In genomic region chr10:17946799-17947174, GRCm38 (mm10) we compare ENCODE assay signal across 7 mouse cellular contexts. TPM values are rescaled to one million over a fixed set of nuclear protein-coding genes. Genes with fewer than 3 reads are reported as not detected.
DNase-seq lines count a peak whose midpoint lies in the region; ATAC-seq and TF ChIP-seq lines count a peak whose summit lies in the region.
"Not testable (repeated sequence)": the region's sequence is repeated elsewhere in the genome, so short reads cannot be mapped to it uniquely, and the experiment has no call there.

No protein-coding gene starts in this region.

- not testable (repeated sequence) for H3K4me1 ChIP-seq in bone marrow, adult 2 months (ENCODE audit: control insufficient read depth, insufficient read depth, low read length); forebrain, embryonic 10.5 days; intestine, embryonic 15.5 days (replicated peaks); limb, embryonic 15.5 days
- H3K4me1 ChIP-seq in heart, embryonic 14.5 days (ENCODE audit: control insufficient read depth in 2 of 2, insufficient read depth in 2 of 2, low read length in 2 of 2) = peaks cover 2 to 12% of the 10 kb centered on the region in 2 experiments; a peak in 3 of 4 replicates
- peaks cover 18% of the 10 kb centered on the region for H3K4me1 ChIP-seq in neural tube, embryonic 13.5 days (replicated peaks)

- 0% methylated on average over 4 of the region's 4 CpGs for WGBS in bone marrow, adult 2 months
- 2% methylated on average over 4 of the region's 4 CpGs for WGBS in forebrain, embryonic 10.5 days
- WGBS in heart, embryonic 14.5 days = 0% methylated on average over 4 of the region's 4 CpGs
- WGBS in intestine, embryonic 15.5 days = 0% methylated on average over 4 of the region's 4 CpGs
- WGBS in limb, embryonic 15.5 days = 0% methylated on average over 4 of the region's 4 CpGs
- 2% methylated on average over 4 of the region's 4 CpGs for WGBS in neural tube, embryonic 13.5 days

- not testable (repeated sequence) for H3K36me3 ChIP-seq in forebrain, embryonic 10.5 days (replicated peaks); heart, embryonic 14.5 days (ENCODE audit: control insufficient read depth, insufficient read depth, low read length); intestine, embryonic 15.5 days; limb, embryonic 15.5 days; neural tube, embryonic 13.5 days

- H3K4me3 ChIP-seq in bone marrow, adult 2 months (replicated peaks; ENCODE audit: control insufficient read depth, low read depth, low read length) = peak overlapping the region; percentile 85
- H3K4me3 ChIP-seq in forebrain, embryonic 10.5 days = peak overlapping the region; percentile 87
- peak overlapping the region; percentile 84 to 95 for H3K4me3 ChIP-seq in heart, embryonic 14.5 days (ENCODE audit: control insufficient read depth in 1 of 2, insufficient read depth in 1 of 2, low read depth in 1 of 2, low read length in 2 of 2)
- peak overlapping the region; percentile 87 for H3K4me3 ChIP-seq in intestine, embryonic 15.5 days (replicated peaks)
- H3K4me3 ChIP-seq in limb, embryonic 15.5 days = peak overlapping the region; percentile 87
- H3K4me3 ChIP-seq in neural tube, embryonic 13.5 days = peak overlapping the region; percentile 90

- not testable (repeated sequence) for H3K9me3 ChIP-seq in forebrain, embryonic 10.5 days; heart, embryonic 14.5 days (ENCODE audit: control insufficient read depth, low read length); intestine, embryonic 15.5 days; limb, embryonic 15.5 days; neural tube, embryonic 13.5 days

- peak overlapping the region; percentile 96 for H3K27ac ChIP-seq in bone marrow, adult 2 months (ENCODE audit: control insufficient read depth, insufficient read depth, low read depth, low read length, poor library complexity)
- H3K27ac ChIP-seq in forebrain, embryonic 10.5 days = peak overlapping the region; percentile 88
- H3K27ac ChIP-seq in heart, embryonic 14.5 days (replicated peaks in 1 of 2; ENCODE audit: control insufficient read depth in 1 of 2, insufficient read depth in 1 of 2, low read depth in 2 of 2, low read length in 2 of 2) = peak overlapping the region; percentile 80 to 94
- H3K27ac ChIP-seq in intestine, embryonic 15.5 days = 0 out of 2 replicates have a peak overlapping the region, but pooled peaks have one; percentile 92
- H3K27ac ChIP-seq in limb, embryonic 15.5 days = peak overlapping the region; percentile 96
- H3K27ac ChIP-seq in neural tube, embryonic 13.5 days (replicated peaks) = peak overlapping the region; percentile 93

- not testable (repeated sequence) for TF ChIP-seq CTCF in bone marrow, adult 2 months (IDR thresholded peaks at IDR 0.05; ENCODE audit: control insufficient read depth, insufficient read depth, low read length)

- H3K9ac ChIP-seq in heart, embryonic 14.5 days (ENCODE audit: low read length) = peak overlapping the region; percentile 97
- H3K9ac ChIP-seq in intestine, embryonic 15.5 days = peak overlapping the region; percentile 82
- H3K9ac ChIP-seq in limb, embryonic 15.5 days = peak overlapping the region; percentile 89
- peak overlapping the region; percentile 79 for H3K9ac ChIP-seq in neural tube, embryonic 13.5 days

- not testable (repeated sequence) for ATAC-seq in heart, embryonic 14.5 days (ENCODE audit: insufficient number of reproducible peaks, insufficient read depth, low FRiP score, low read depth); intestine, embryonic 15.5 days; limb, embryonic 15.5 days (ENCODE audit: insufficient number of reproducible peaks, low FRiP score, low TSS enrichment, low read depth); neural tube, embryonic 13.5 days (ENCODE audit: low read depth)

- H3K27me3 ChIP-seq in forebrain, embryonic 10.5 days (ENCODE audit: poor library complexity, severe bottlenecking); heart, embryonic 14.5 days (ENCODE audit: control insufficient read depth, insufficient read depth, low read length); intestine, embryonic 15.5 days (replicated peaks); limb, embryonic 15.5 days; neural tube, embryonic 13.5 days: not testable (repeated sequence)

- H3K4me2 ChIP-seq in heart, embryonic 14.5 days (ENCODE audit: low read length) = peak overlapping the region; percentile 63
- H3K4me2 ChIP-seq in intestine, embryonic 15.5 days (replicated peaks) = peak overlapping the region; percentile 68
- H3K4me2 ChIP-seq in limb, embryonic 15.5 days = peak overlapping the region; percentile 52
- H3K4me2 ChIP-seq in neural tube, embryonic 13.5 days = peak overlapping the region; percentile 64

- not testable (repeated sequence) for TF ChIP-seq POLR2A in bone marrow, adult 2 months (IDR thresholded peaks at IDR 0.05; ENCODE audit: borderline replicate concordance, control insufficient read depth, low read depth, low read length)

- not testable (repeated sequence) for DNase-seq in forebrain, embryonic 10.5 days (ENCODE audit: extremely low spot score, low spot score)
- DNase-seq in lung, postnatal 36 days = peak; percentile 23

RNA-seq across cellular contexts. Expression of gene Heca, which starts 1.1 kb away (rescaled TPM):
- polyA plus RNA-seq in bone marrow, adult 2 months (2011; ENCODE audit: insufficient read depth, insufficient read length, low replicate concordance, missing spikeins) = 5.7 and 9.1 TPM in 2 replicates
- 2.4 and 3.2 TPM in 2 replicates for polyA plus RNA-seq in forebrain, embryonic 10.5 days (2016; fragmentation: Nextera tagmentation; extraction: Ambion mirVana)
- 6.1 and 6.4 TPM in 2 replicates for polyA plus RNA-seq in heart, embryonic 14.5 days (2014; fragmentation: Nextera tagmentation; extraction: Ambion mirVana)
- polyA plus RNA-seq in intestine, embryonic 15.5 days (2015; fragmentation: Nextera tagmentation; extraction: Ambion mirVana) = 3.2 and 3.5 TPM in 2 replicates
- 5.8 and 7.3 TPM in 2 replicates for polyA plus RNA-seq in limb, embryonic 15.5 days (2015; fragmentation: Nextera tagmentation; extraction: Ambion mirVana)
- 3.1 and 3.5 TPM in 2 replicates for polyA plus RNA-seq in neural tube, embryonic 13.5 days (2015; fragmentation: Nextera tagmentation; extraction: Ambion mirVana)
